Mouse (Mus musculus) ES-E14 (cell line): Measurements from ENCODE around the gene Cadm2.

ENCODE experiments used
- HCFC1 ChIP-seq: IDR thresholded peaks from 2 replicates; pipeline ENCODE4 v1.6.1; 2012; ENCODE audit warnings: low read length, inconsistent platforms, borderline replicate concordance; ENCODE audit not compliant: insufficient read depth
- ZC3H11A ChIP-seq: IDR thresholded peaks from 2 replicates; pipeline ENCODE4 v1.6.1; 2012; ENCODE audit warnings: low read depth, mild to moderate bottlenecking, inconsistent platforms, low read length, borderline replicate concordance

DNA sequence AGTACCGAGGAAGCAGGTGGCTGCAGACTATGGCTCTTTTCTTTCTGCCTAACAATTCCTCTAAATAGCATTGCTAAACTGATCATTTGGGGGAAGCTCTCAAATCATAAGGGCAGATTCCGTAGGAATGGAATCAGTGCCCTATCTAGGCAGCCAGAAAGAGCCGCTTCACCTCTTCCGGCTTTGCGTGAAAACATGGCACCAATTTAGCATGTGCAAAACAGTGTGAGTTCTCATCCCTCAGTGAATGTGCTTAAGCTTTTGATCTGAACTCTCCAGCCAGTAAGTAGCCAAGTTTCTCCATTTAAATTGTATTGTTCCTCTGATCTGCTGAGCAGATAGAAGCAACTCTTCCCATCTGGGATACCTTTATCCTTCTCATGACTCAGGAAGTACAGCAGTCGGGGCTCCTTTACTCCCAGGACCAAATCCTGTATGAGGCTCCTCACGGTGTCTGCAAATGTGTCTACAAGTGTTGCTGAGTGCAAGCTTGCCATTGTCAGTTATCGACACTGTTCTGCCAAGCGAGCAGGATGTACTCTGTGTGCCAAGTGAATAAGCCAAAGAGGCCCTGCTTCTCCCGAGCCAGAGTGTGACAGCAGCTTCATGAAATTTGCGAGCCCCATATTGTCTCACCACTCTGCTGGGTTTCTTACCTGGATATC, 970.2 kb downstream of the Cadm2 start:
- TF ChIP-seq HCFC1, result no peak
- no peak for TF ChIP-seq ZC3H11A
